Mouse (Mus musculus) cerebellum, postnatal 14 days (tissue): ENCODE results near the gene Cst12.
A peak's percentile ranks its signal among the peaks of the same experiment; 100 is the strongest.
"Not testable (repeated sequence)": the region's sequence is repeated elsewhere in the genome, so short reads cannot be mapped to it uniquely, and the experiment has no call there.

Experiments used
- DNase-seq, 2 experiments: peaks; one replicate each; pipeline ENCODE4 v3.0.0; 2021; ENCODE audit warnings: mixed read lengths in 2 of 2

Gene Cst12

GRCm38 (mm10) chr2:148789142-148789541 lies at the start of gene Cst12:
Gene Cst12 (plus strand): TSS chr2:148789361.
- DNase-seq: no peak

DNA sequence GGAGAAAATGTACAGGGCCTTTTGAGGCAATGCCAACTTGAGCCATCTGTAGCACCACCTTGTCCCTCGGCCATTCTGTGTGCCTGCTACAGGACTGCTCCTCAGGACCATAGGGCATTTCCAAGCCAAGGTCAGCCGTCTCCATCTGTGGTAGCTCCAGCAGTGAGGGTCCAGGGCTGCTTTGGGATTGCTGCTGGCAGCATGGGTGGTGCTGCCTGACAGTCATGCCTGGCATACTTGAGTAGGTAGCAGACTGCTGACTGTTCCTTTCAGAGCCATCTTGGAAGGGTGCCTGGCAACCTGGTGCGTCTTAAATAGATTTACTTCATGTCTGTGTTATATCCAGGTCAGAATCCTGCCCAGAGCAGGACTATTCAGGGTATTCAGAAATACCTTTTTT lies 46.2 kb upstream of the Cst12 start:
- peak; percentile 92 to 94 for DNase-seq

- peak; percentile 38 to 52 for DNase-seq
Measured at GRCm38 (mm10) chr2:148743846-148744407, 45.2 kb upstream of the Cst12 start.

DNA sequence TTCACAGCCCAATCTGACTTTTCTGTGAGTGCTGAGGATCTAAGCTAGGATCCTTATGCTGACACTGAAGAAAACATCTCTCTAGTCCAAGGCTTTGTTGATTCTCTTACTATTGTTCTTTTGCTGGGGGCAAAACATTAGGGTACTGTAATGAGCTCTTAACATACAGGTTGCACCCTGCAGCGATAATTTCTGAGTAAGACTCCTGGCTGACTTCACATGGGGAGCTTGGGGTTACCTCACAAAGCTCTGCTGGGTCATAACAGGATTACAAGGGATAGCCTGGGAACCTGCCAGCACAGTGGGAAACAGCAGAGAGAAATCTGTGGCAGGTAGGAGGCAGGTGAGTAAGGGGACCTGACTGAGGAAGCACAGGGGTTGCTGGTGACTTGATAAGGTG lies 39.1 kb upstream of the Cst12 start, which contains the start of gene Cstl1:
Cstl1 (plus strand) TSS at position 301 of the 400 bp plus-strand sequence.
- no peak for DNase-seq

- DNase-seq: peak; percentile 86 to 89
Measured at GRCm38 (mm10) chr2:148751893-148752813, 37.0 kb upstream of the Cst12 start.

GRCm38 (mm10) chr2:148754310-148754846 lies 34.8 kb upstream of the Cst12 start:
- no peak for DNase-seq

GRCm38 (mm10) chr2:148763648-148764388 lies 25.3 kb upstream of the Cst12 start:
- DNase-seq: no peak

DNA sequence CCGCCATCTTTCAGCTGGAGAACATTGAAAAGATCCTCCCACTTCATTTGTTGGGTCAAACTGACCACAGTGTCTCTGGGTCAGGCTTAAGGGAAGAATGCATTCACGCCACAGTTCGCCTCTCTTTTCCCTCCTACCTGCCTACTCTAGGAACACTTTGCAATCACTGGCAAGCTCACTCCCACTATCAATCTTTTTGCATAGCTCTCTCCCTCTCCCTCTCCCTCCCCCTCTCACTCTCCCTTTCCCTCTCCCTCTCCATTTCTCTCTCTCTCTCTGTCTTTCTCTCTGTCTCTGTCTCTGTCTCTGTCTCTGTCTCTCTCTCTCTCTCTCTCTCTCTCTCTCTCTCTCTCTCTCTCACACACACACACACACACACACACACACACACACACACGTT lies 17.8 kb upstream of the Cst12 start, which contains the start of gene Cst11:
Cst11 (minus strand) TSS at position 101 of the 400 bp plus-strand sequence.
- DNase-seq: not testable (repeated sequence)

- no peak for DNase-seq
Measured at GRCm38 (mm10) chr2:148781709-148782108, 7.5 kb upstream of the Cst12 start, which contains the start of gene 8030411F24Rik. Gene 8030411F24Rik (plus strand): TSS chr2:148782009.

- DNase-seq: no peak
Measured at GRCm38 (mm10) chr2:148798485-148798884, 9.3 kb downstream of the Cst12 start, which contains the start of gene Cst8. Gene Cst8 (plus strand): TSS chr2:148798785.

- DNase-seq: peak; percentile 82 to 83
Measured at GRCm38 (mm10) chr2:148801491-148801921, 12.3 kb downstream of the Cst12 start.

DNA sequence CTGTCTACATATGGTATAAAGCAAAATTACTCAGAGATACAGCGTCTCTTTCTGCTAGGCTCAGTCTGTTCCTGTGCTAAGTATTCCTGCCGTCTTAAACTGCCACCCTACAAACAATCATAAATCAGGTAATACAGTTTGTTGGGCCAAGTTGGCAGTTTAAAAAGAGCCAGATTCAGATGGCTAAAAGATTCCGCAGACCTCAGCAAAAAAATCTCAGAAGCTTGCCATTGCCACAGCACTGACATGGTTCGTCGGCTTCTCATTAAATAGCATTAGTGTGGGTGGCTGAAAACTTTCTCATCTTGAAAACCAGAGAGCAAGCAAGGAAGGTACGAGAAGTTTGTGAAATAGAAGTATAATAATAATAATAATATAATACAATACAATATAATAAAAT lies 17.5 kb downstream of the Cst12 start:
- no peak for DNase-seq

- no peak for DNase-seq
Measured at GRCm38 (mm10) chr2:148819909-148820308, 30.7 kb downstream of the Cst12 start, which contains the start of gene Cst13. Gene Cst13 (plus strand): TSS chr2:148820081.

- no peak for DNase-seq
Measured at GRCm38 (mm10) chr2:148825986-148826385, 36.8 kb downstream of the Cst12 start.

DNA sequence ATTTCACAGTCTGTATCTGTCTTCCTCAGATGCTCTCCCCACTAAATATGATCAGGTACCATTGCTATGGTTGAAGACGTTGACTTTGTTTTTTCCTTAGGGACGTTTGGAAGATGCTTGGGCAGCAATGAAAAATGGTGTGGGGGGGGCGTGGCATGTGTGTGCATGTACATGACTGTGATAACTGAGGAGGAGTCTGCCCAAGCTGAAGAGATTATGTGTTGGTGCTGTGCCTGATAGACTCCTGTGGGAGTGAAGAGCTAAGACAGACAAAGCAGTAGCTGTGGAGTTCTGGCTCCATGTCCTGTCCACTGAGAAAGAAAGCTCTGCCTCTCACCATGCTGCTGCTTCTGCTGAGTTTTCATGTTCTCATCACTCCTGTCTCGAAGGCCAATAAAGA lies 45.8 kb downstream of the Cst12 start, which contains the start of gene Cst9:
Cst9 (plus strand) TSS at position 236 of the 400 bp plus-strand sequence.
- no peak for DNase-seq

GRCm38 (mm10) chr2:148838075-148838777 lies 49.1 kb downstream of the Cst12 start:
- no peak for DNase-seq

DNA sequence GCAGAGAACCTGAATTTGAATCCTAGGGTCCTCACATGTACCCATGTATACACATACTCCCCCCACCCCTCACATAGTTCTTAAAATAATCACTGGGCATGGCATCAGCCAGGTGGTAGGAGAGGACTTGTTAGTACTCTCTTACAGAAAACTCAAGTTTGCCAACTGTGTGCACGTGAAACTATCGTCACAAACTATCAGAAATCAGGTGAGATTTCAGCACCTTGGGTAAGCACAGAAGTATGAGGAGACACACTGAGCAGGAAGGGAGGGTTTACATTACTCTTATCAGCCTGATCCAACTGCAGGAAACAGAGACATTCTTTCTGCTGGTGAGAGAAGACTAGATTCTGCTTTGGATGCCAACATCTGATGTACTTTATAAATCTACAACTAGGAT lies 50.1 kb downstream of the Cst12 start:
- DNase-seq: no peak
